In genomic region chr5:77807726-77808125, GRCm38 (mm10) we compare ENCODE assay signal across 9 mouse cellular contexts.
A peak's percentile ranks its signal among the peaks of the same experiment; 100 is the strongest.
DNase-seq lines count a peak whose midpoint lies in the region; ATAC-seq and TF ChIP-seq lines count a peak whose summit lies in the region.
"Had no signal": no experiment of that assay in that cellular context is flagged by ENCODE, and none has a peak within 500 bp of the region (broad histone marks: within the 10 kb centered on the region; RNA-seq: fewer than 3 reads in every experiment).

No protein-coding gene starts in this region.

- H3K9me3 ChIP-seq in ES-E14 (ENCODE audit: control insufficient read depth, insufficient read depth, low read depth, low read length): no peaks in the 10 kb centered on the region
- H3K9me3 ChIP-seq: limb, embryonic 15.5 days had no signal

- H3K4me1 ChIP-seq in ES-E14 (ENCODE audit: control insufficient read depth in 2 of 2, insufficient read depth in 2 of 2, low read length in 2 of 2, poor library complexity in 1 of 2): no peaks in the 10 kb centered on the region

- ATAC-seq in megakaryocyte progenitor cell, adult 5-6 weeks (replicated peaks; ENCODE audit: poor library complexity): 0 out of 2 replicates have a peak, but pooled peaks have one; percentile 46

- peak; percentile 70 for TF ChIP-seq CTCF in gastrocnemius, adult 2 months (IDR thresholded peaks at IDR 0.05)

- intact Hi-C loops in gastrocnemius, adult 2 months (cut with DNase I): no loop called here
- intact Hi-C loops in gastrocnemius, postnatal 14 days (cut with DNase I; ENCODE audit: low total_unique reads): no loop called here

- no peak overlapping the region for H3K9ac ChIP-seq in ES-E14 (ENCODE audit: insufficient read depth, low read depth, low read length, poor library complexity, severe bottlenecking)
- H3K9ac ChIP-seq: limb, embryonic 15.5 days had no signal

- no peak overlapping the region for H3K27ac ChIP-seq in gastrocnemius, adult 2 months
- no peak overlapping the region for H3K27ac ChIP-seq in ES-E14 (ENCODE audit: insufficient read depth, low read depth, low read length, poor library complexity, severe bottlenecking)
- H3K27ac ChIP-seq: limb, embryonic 15.5 days had no signal

- DNase-seq in gastrocnemius, adult 2 months: peak; percentile 22
- no peak for DNase-seq in gastrocnemius, postnatal 25 days
- DNase-seq in ES-E14 (ENCODE audit: low read depth, low spot score): peak; percentile 63
- DNase-seq in cerebellum, postnatal 10 days: peak; percentile 89 to 93
- peak; percentile 48 for DNase-seq in gastrocnemius, postnatal 14 days
- DNase-seq in layer of hippocampus, postnatal 10 days (ENCODE audit: low spot score in 2 of 2): peak; percentile 83 to 87
- peak; percentile 37 for DNase-seq in thymus, postnatal 4 days

- H3K4me3 ChIP-seq in gastrocnemius, adult 2 months: no peak overlapping the region
- no peak overlapping the region for H3K4me3 ChIP-seq in ES-E14 (ENCODE audit: insufficient read depth in 1 of 2, low read depth in 1 of 2, low read length in 2 of 2, poor library complexity in 1 of 2, severe bottlenecking in 1 of 2)
- H3K4me3 ChIP-seq: limb, embryonic 15.5 days had no signal

- no peaks in the 10 kb centered on the region for H3K36me3 ChIP-seq in ES-E14 (ENCODE audit: control insufficient read depth, insufficient read depth, low read length, poor library complexity, severe bottlenecking)
- H3K36me3 ChIP-seq: limb, embryonic 15.5 days had no signal

- in situ Hi-C loops in ES-E14 (cut with MboI; ENCODE audit: low sequenced_read_pairs in 2 of 2, unreplicated experiment in 2 of 2): no loop called here

TF ChIP-seq in ES-E14, 5 proteins besides CTCF, POLR2A, EP300 and RAD21:
- no peak for TF ChIP-seq HCFC1 (IDR thresholded peaks at IDR 0.05; ENCODE audit: borderline replicate concordance, insufficient read depth, low read length)
- peak; percentile 60; the same call in 1 of the 2 replicates for TF ChIP-seq ZC3H11A (IDR thresholded peaks at IDR 0.05; ENCODE audit: borderline replicate concordance, low read depth, low read length)
